Mouse (Mus musculus): ENCODE measurements around the gene Tenm4.

DNA sequence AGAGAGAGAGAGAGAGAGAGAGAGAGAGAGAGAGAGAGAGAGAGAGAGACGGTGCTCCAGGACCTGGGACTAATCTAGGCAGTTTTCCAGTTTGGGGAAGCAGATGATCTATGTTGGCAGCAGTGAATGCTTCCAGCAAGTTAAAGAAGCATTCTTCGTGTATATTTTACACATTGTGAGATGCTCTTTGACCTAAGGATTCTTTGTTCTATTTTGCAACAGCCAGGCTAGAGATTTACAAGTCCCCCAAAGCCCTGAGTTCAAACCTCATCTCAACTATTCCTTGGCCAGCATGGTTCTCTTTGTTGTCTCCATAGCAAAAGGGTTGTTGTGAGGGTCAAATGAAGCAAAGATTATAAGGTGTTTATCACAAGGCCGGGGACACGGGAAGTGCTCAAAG lies 29.2 kb upstream of the Tenm4 start:
- TF ChIP-seq ZNF384 (IDR thresholded peaks at IDR 0.05; ENCODE audit: low read depth, low read length) (no peak), HCFC1 (IDR thresholded peaks at IDR 0.05; ENCODE audit: borderline replicate concordance, insufficient read depth, low read length) (no peak), ZC3H11A (IDR thresholded peaks at IDR 0.05; ENCODE audit: borderline replicate concordance, low read depth, low read length) (no peak), CHD2 (IDR thresholded peaks at IDR 0.05; ENCODE audit: low read depth, low read length) (no peak)
